Comparison of ENCODE assay signal across 9 mouse cellular contexts in genomic region chr4:155669598-155670075, GRCm38 (mm10). TPM values are rescaled to one million over a fixed set of nuclear protein-coding genes. Genes with fewer than 3 reads are reported as not detected.
DNase-seq lines count a peak whose midpoint lies in the region; ATAC-seq and TF ChIP-seq lines count a peak whose summit lies in the region.
"Had no signal": no experiment of that assay in that cellular context is flagged by ENCODE, and none has a peak within 500 bp of the region (broad histone marks: within the 10 kb centered on the region; RNA-seq: fewer than 3 reads in every experiment).

No protein-coding gene starts in this region.

- peaks cover 10% of the 10 kb centered on the region; the same call in 1 of the 2 replicates for H3K36me3 ChIP-seq in heart, embryonic 13.5 days
- H3K36me3 ChIP-seq in ES-E14 (ENCODE audit: control insufficient read depth, insufficient read depth, low read length, poor library complexity, severe bottlenecking) = no peaks in the 10 kb centered on the region
- H3K36me3 ChIP-seq in forebrain, embryonic 16.5 days (ENCODE audit: control insufficient read depth, insufficient read depth) = 0 out of 2 replicates have a peak, but pooled peaks cover 5% of the 10 kb centered on the region
- no peaks in the 10 kb centered on the region; the same call in 1 of the 2 replicates for H3K36me3 ChIP-seq in macrophage (ENCODE audit: inconsistent target)

- intact Hi-C loops in heart, postnatal 10 days (cut with DNase I) = loop anchor here (1.0 kb wide), 1 partner anchor 19 kb away; no protein-coding TSS in a partner anchor
- intact Hi-C loops in gastrocnemius, postnatal 36 days (cut with DNase I) = no loop called here

- H3K79me2 ChIP-seq in macrophage (ENCODE audit: inconsistent target) = peaks cover 8% of the 10 kb centered on the region; the same call in 1 of the 2 replicates

- DNase-seq in heart, postnatal 10 days = no peak
- no peak for DNase-seq in ES-E14 (ENCODE audit: low read depth, low spot score)
- no peak for DNase-seq in layer of hippocampus, adult 11-12 months (ENCODE audit: low spot score)
- DNase-seq in gastrocnemius, postnatal 36 days = no peak
- no peak for DNase-seq in urinary bladder, adult 18-20 months (ENCODE audit: low spot score in 2 of 2)

- H3K4me1 ChIP-seq in heart, embryonic 13.5 days = peaks cover 12% of the 10 kb centered on the region
- peaks cover 7 to 9% of the 10 kb centered on the region in 2 experiments for H3K4me1 ChIP-seq in ES-E14 (ENCODE audit: control insufficient read depth in 2 of 2, insufficient read depth in 2 of 2, low read length in 2 of 2, poor library complexity in 1 of 2)
- H3K4me1 ChIP-seq in forebrain, embryonic 16.5 days (replicated peaks; ENCODE audit: control insufficient read depth, insufficient read depth, low read length) = peaks cover 20% of the 10 kb centered on the region

- no peaks in the 10 kb centered on the region for H3K27me3 ChIP-seq in heart, embryonic 13.5 days (replicated peaks)
- no peaks in the 10 kb centered on the region for H3K27me3 ChIP-seq in forebrain, embryonic 16.5 days (replicated peaks; ENCODE audit: control insufficient read depth, insufficient read depth, low read length)

- peak overlapping the region; percentile 46 for H3K27ac ChIP-seq in heart, embryonic 13.5 days (replicated peaks)
- H3K27ac ChIP-seq in ES-E14 (ENCODE audit: insufficient read depth, low read depth, low read length, poor library complexity, severe bottlenecking) (peak overlapping the region; percentile 99), macrophage (peak overlapping the region; percentile 81)
- no peak overlapping the region for H3K27ac ChIP-seq in forebrain, embryonic 16.5 days (ENCODE audit: low read length)

- H3K4me3 ChIP-seq in heart, embryonic 13.5 days = peak overlapping the region; percentile 71
- peak overlapping the region; percentile 85 to 91 for H3K4me3 ChIP-seq in ES-E14 (ENCODE audit: insufficient read depth in 1 of 2, low read depth in 1 of 2, low read length in 2 of 2, poor library complexity in 1 of 2, severe bottlenecking in 1 of 2)
- H3K4me3 ChIP-seq in forebrain, embryonic 16.5 days (replicated peaks; ENCODE audit: low read length) = peak overlapping the region; percentile 67
- H3K4me3 ChIP-seq in macrophage (ENCODE audit: inconsistent target) = peak overlapping the region; percentile 65

- peak overlapping the region; percentile 86 for H3K9ac ChIP-seq in heart, embryonic 13.5 days
- H3K9ac ChIP-seq in ES-E14 (ENCODE audit: insufficient read depth, low read depth, low read length, poor library complexity, severe bottlenecking) = peak overlapping the region; percentile 82
- H3K9ac ChIP-seq in forebrain, embryonic 16.5 days (replicated peaks; ENCODE audit: low read depth, low read length) = peak overlapping the region; percentile 17

- WGBS in heart, embryonic 13.5 days = 2% methylated on average over 8 of the region's 8 CpGs
- 1% methylated on average over 8 of the region's 8 CpGs for WGBS in forebrain, embryonic 16.5 days
- WGBS in macrophage (ENCODE audit: missing documents) = 2% methylated on average over 8 of the region's 8 CpGs

- in situ Hi-C loops in ES-E14 (cut with MboI; ENCODE audit: low sequenced_read_pairs in 2 of 2, unreplicated experiment in 2 of 2) = no loop called here

- H3K4me2 ChIP-seq in heart, embryonic 13.5 days = peak overlapping the region; percentile 83
- H3K4me2 ChIP-seq in forebrain, embryonic 16.5 days (ENCODE audit: low read length) = peak overlapping the region; percentile 65

- no peak; the same call in none of the 2 replicates for ATAC-seq in heart, embryonic 13.5 days (ENCODE audit: extremely low read depth, insufficient number of reproducible peaks, low FRiP score, low TSS enrichment)
- no peak; the same call in 1 of the 2 replicates for ATAC-seq in forebrain, embryonic 16.5 days

- no peaks in the 10 kb centered on the region for H3K9me3 ChIP-seq in heart, embryonic 13.5 days
- H3K9me3 ChIP-seq in ES-E14 (ENCODE audit: control insufficient read depth, insufficient read depth, low read depth, low read length) = 0 out of 2 replicates have a peak, but pooled peaks cover 4% of the 10 kb centered on the region
- H3K9me3 ChIP-seq in forebrain, embryonic 16.5 days (ENCODE audit: control insufficient read depth, low read length) = no peaks in the 10 kb centered on the region

TF ChIP-seq in ES-E14, 5 proteins besides CTCF, POLR2A, EP300 and RAD21:
- TF ChIP-seq MAFK (IDR thresholded peaks at IDR 0.05; ENCODE audit: insufficient read depth, low read depth, low read length) = no peak
- no peak for TF ChIP-seq ZNF384 (IDR thresholded peaks at IDR 0.05; ENCODE audit: low read depth, low read length)
- TF ChIP-seq HCFC1 (IDR thresholded peaks at IDR 0.05; ENCODE audit: borderline replicate concordance, insufficient read depth, low read length) = no peak
- no peak for TF ChIP-seq CHD2 (IDR thresholded peaks at IDR 0.05; ENCODE audit: low read depth, low read length)
- TF ChIP-seq ZC3H11A (IDR thresholded peaks at IDR 0.05; ENCODE audit: borderline replicate concordance, low read depth, low read length) = no peak

RNA-seq across cellular contexts. Expression of gene Mib2, which starts 0.6 kb away (rescaled TPM):
- polyA plus RNA-seq in heart, embryonic 13.5 days (2015; fragmentation: Nextera tagmentation; extraction: Ambion mirVana) = 16.5 and 16.9 TPM in 2 replicates
- total RNA-seq in heart, postnatal 10 days (2021) = 10 to 100 TPM; 21.9 to 22.5 TPM
- 55.3 and 100 TPM in 2 replicates for total RNA-seq in ES-E14 (2012; rRNA removed)
- 49.8 and 63.1 TPM in 2 replicates for polyA plus RNA-seq in forebrain, embryonic 16.5 days (2015; fragmentation: Nextera tagmentation; extraction: Ambion mirVana)
- total RNA-seq in macrophage (2018; cell fraction: chromatin; rRNA removed) = 100 to 1,000 TPM in 16 of 26 experiments, 10 to 100 TPM in 10; 23.9 to 249 (median 112) TPM
- total RNA-seq in macrophage (2018; cell fraction: cytosol; rRNA removed) = 10 to 100 TPM; 13.1 to 32.3 (median 20.1) TPM
- total RNA-seq in macrophage (2018; cell fraction: nucleus; rRNA removed) = 100 to 1,000 TPM in 1 of 26 experiments, 10 to 100 TPM in 25; 16.6 to 112 (median 58.6) TPM
- 9.5 to 29.7 TPM (median 12.3 TPM) in 3 replicates for polyA plus RNA-seq in macrophage (2018)
- total RNA-seq in gastrocnemius, postnatal 36 days (2021) = 10 to 100 TPM; 13.8 to 15.2 TPM

RNA-seq across cellular contexts. Expression of gene Mmp23, which starts 16.5 kb away (rescaled TPM):
- polyA plus RNA-seq in heart, embryonic 13.5 days (2015; fragmentation: Nextera tagmentation; extraction: Ambion mirVana) = 67.1 and 73.0 TPM in 2 replicates
- total RNA-seq in heart, postnatal 10 days (2021) = 10 to 100 TPM; 24.9 to 25.9 TPM
- total RNA-seq in ES-E14 (2012; rRNA removed) = 12.1 and 19.0 TPM in 2 replicates
- 3.0 and 3.2 TPM in 2 replicates for polyA plus RNA-seq in forebrain, embryonic 16.5 days (2015; fragmentation: Nextera tagmentation; extraction: Ambion mirVana)
- 10 to 100 TPM in 1 of 26 experiments, 1 to 10 TPM in 13, under 1 TPM in 4, not detected in 8; 0.62 to 11.9 (median 1.3) TPM for total RNA-seq in macrophage (2018; cell fraction: chromatin; rRNA removed)
- under 1 TPM in 9 of 26 experiments, not detected in 17; 0.10 to 0.34 (median 0.15) TPM for total RNA-seq in macrophage (2018; cell fraction: cytosol; rRNA removed)
- total RNA-seq in macrophage (2018; cell fraction: nucleus; rRNA removed) = 1 to 10 TPM in 8 of 26 experiments, under 1 TPM in 7, not detected in 11; 0.44 to 2.5 (median 1.1) TPM
- polyA plus RNA-seq in macrophage (2018) = not detected in 3 replicates
- total RNA-seq in gastrocnemius, postnatal 36 days (2021) = 1 to 10 TPM; 2.2 to 3.5 TPM

RNA-seq across cellular contexts. Expression of gene Gm10563, which starts 24.4 kb away (rescaled TPM):
- not detected in 2 replicates for polyA plus RNA-seq in heart, embryonic 13.5 days (2015; fragmentation: Nextera tagmentation; extraction: Ambion mirVana)
- not detected for total RNA-seq in heart, postnatal 10 days (2021)
- not detected in 2 replicates for total RNA-seq in ES-E14 (2012; rRNA removed)
- polyA plus RNA-seq in forebrain, embryonic 16.5 days (2015; fragmentation: Nextera tagmentation; extraction: Ambion mirVana) = not detected in 2 replicates
- not detected for total RNA-seq in macrophage (2018; cell fraction: chromatin; rRNA removed)
- total RNA-seq in macrophage (2018; cell fraction: cytosol; rRNA removed) = not detected
- not detected for total RNA-seq in macrophage (2018; cell fraction: nucleus; rRNA removed)
- polyA plus RNA-seq in macrophage (2018) = not detected in 3 replicates
- not detected for total RNA-seq in gastrocnemius, postnatal 36 days (2021)
- polyA plus RNA-seq: frontal cortex, adult 2 months had no signal

RNA-seq across cellular contexts. Expression of gene Fndc10, which starts 24.5 kb away (rescaled TPM):
- 1.1 and 1.4 TPM in 2 replicates for polyA plus RNA-seq in heart, embryonic 13.5 days (2015; fragmentation: Nextera tagmentation; extraction: Ambion mirVana)
- total RNA-seq in heart, postnatal 10 days (2021) = 1 to 10 TPM; 2.9 to 4.3 TPM
- 10.0 and 22.1 TPM in 2 replicates for total RNA-seq in ES-E14 (2012; rRNA removed)
- polyA plus RNA-seq in forebrain, embryonic 16.5 days (2015; fragmentation: Nextera tagmentation; extraction: Ambion mirVana) = 4.8 and 7.5 TPM in 2 replicates
- 1 to 10 TPM in 3 of 26 experiments, under 1 TPM in 5, not detected in 18; 0.25 to 2.6 (median 0.71) TPM for total RNA-seq in macrophage (2018; cell fraction: chromatin; rRNA removed)
- 1 to 10 TPM in 13 of 26 experiments, under 1 TPM in 13; 0.15 to 2.9 (median 0.80) TPM for total RNA-seq in macrophage (2018; cell fraction: cytosol; rRNA removed)
- 1 to 10 TPM in 4 of 26 experiments, under 1 TPM in 12, not detected in 10; 0.20 to 5.8 (median 0.64) TPM for total RNA-seq in macrophage (2018; cell fraction: nucleus; rRNA removed)
- polyA plus RNA-seq in macrophage (2018) = 1.1 to 1.9 TPM (median 1.4 TPM) in 3 replicates
- total RNA-seq in gastrocnemius, postnatal 36 days (2021) = 1 to 10 TPM; 1.2 to 1.3 TPM

RNA-seq across cellular contexts. Expression of gene Ssu72, which starts 35.0 kb away (rescaled TPM):
- polyA plus RNA-seq in heart, embryonic 13.5 days (2015; fragmentation: Nextera tagmentation; extraction: Ambion mirVana) = 105 and 122 TPM in 2 replicates
- 10 to 100 TPM; 58.3 to 59.2 TPM for total RNA-seq in heart, postnatal 10 days (2021)
- total RNA-seq in ES-E14 (2012; rRNA removed) = 125 and 129 TPM in 2 replicates
- polyA plus RNA-seq in forebrain, embryonic 16.5 days (2015; fragmentation: Nextera tagmentation; extraction: Ambion mirVana) = 134 and 150 TPM in 2 replicates
- total RNA-seq in macrophage (2018; cell fraction: chromatin; rRNA removed) = 100 to 1,000 TPM in 20 of 26 experiments, 10 to 100 TPM in 6; 52.4 to 177 (median 111) TPM
- total RNA-seq in macrophage (2018; cell fraction: cytosol; rRNA removed) = 100 to 1,000 TPM; 110 to 201 (median 135) TPM
- total RNA-seq in macrophage (2018; cell fraction: nucleus; rRNA removed) = 100 to 1,000 TPM in 14 of 26 experiments, 10 to 100 TPM in 12; 78.9 to 193 (median 101) TPM
- 125 to 264 TPM (median 166 TPM) in 3 replicates for polyA plus RNA-seq in macrophage (2018)
- total RNA-seq in gastrocnemius, postnatal 36 days (2021) = 10 to 100 TPM; 32.3 to 34.8 TPM

Comparison
In these comparisons a context has a peak if more than half of its experiments do, and no peak if none do; other contexts are left out.
1. H3K9ac ChIP-seq: peak in every context shown above with its lines; median percentile 86 in heart, embryonic 13.5 days; 82 in ES-E14; 17 in forebrain, embryonic 16.5 days.